Mouse (Mus musculus): ENCODE results near the gene Olfr6. TPM values are rescaled to one million over a fixed set of nuclear protein-coding genes. Genes with fewer than 3 reads are reported as not detected.

Gene Olfr6
- polyA plus RNA-seq, 1 experiment from 2014 or later, result not detected

Other genes starting within 250 kb of the Olfr6 start
- gene Olfr695, start 247.5 kb downstream of the Olfr6 start, polyA plus RNA-seq (2016; fragmentation: Nextera tagmentation; extraction: Ambion mirVana), result not detected in 2 replicates
- not detected in 2 replicates for gene Olfr697, start 221.5 kb downstream of the Olfr6 start, polyA plus RNA-seq (2016; fragmentation: Nextera tagmentation; extraction: Ambion mirVana)
- gene Olfr698, start 208.5 kb downstream of the Olfr6 start, polyA plus RNA-seq (2016; fragmentation: Nextera tagmentation; extraction: Ambion mirVana), result not detected in 2 replicates
- not detected in 2 replicates for gene Olfr699, start 170.7 kb downstream of the Olfr6 start, polyA plus RNA-seq (2016; fragmentation: Nextera tagmentation; extraction: Ambion mirVana)
- not detected in 2 replicates for gene Olfr700, start 155.1 kb downstream of the Olfr6 start, polyA plus RNA-seq (2016; fragmentation: Nextera tagmentation; extraction: Ambion mirVana)
- gene Olfr701, start 149.8 kb downstream of the Olfr6 start, polyA plus RNA-seq (2016; fragmentation: Nextera tagmentation; extraction: Ambion mirVana), result not detected in 2 replicates
- not detected in 2 replicates for gene Olfr702, start 130.0 kb downstream of the Olfr6 start, polyA plus RNA-seq (2016; fragmentation: Nextera tagmentation; extraction: Ambion mirVana)
- not detected in 2 replicates for gene Olfr703, start 120.6 kb downstream of the Olfr6 start, polyA plus RNA-seq (2016; fragmentation: Nextera tagmentation; extraction: Ambion mirVana)
- not detected in 2 replicates for gene Olfr704, start 100.8 kb downstream of the Olfr6 start, polyA plus RNA-seq (2016; fragmentation: Nextera tagmentation; extraction: Ambion mirVana)
- not detected in 2 replicates for gene Olfr705, start 87.0 kb downstream of the Olfr6 start, polyA plus RNA-seq (2016; fragmentation: Nextera tagmentation; extraction: Ambion mirVana)
- not detected in 2 replicates for gene Olfr706, start 75.8 kb downstream of the Olfr6 start, polyA plus RNA-seq (2016; fragmentation: Nextera tagmentation; extraction: Ambion mirVana)
- not detected in 2 replicates for gene Olfr707, start 62.7 kb downstream of the Olfr6 start, polyA plus RNA-seq (2016; fragmentation: Nextera tagmentation; extraction: Ambion mirVana)
- gene Olfr1532-ps1, start 55.9 kb downstream of the Olfr6 start, polyA plus RNA-seq (2016; fragmentation: Nextera tagmentation; extraction: Ambion mirVana), result not detected in 2 replicates
- not detected in 2 replicates for gene Olfr709-ps1, start 31.7 kb downstream of the Olfr6 start, polyA plus RNA-seq (2016; fragmentation: Nextera tagmentation; extraction: Ambion mirVana)
- gene Olfr710, start 15.6 kb downstream of the Olfr6 start, polyA plus RNA-seq (2016; fragmentation: Nextera tagmentation; extraction: Ambion mirVana), result not detected in 2 replicates
- not detected in 2 replicates for gene Olfr711, start 11.5 kb upstream of the Olfr6 start, polyA plus RNA-seq (2016; fragmentation: Nextera tagmentation; extraction: Ambion mirVana)
- not detected in 2 replicates for gene Olfr2, start 42.1 kb upstream of the Olfr6 start, polyA plus RNA-seq (2016; fragmentation: Nextera tagmentation; extraction: Ambion mirVana)
- not detected in 2 replicates for gene Olfr713, start 67.2 kb upstream of the Olfr6 start, polyA plus RNA-seq (2016; fragmentation: Nextera tagmentation; extraction: Ambion mirVana)
- gene Olfr714, start 107.0 kb upstream of the Olfr6 start, polyA plus RNA-seq (2016; fragmentation: Nextera tagmentation; extraction: Ambion mirVana), result not detected in 2 replicates
- not detected in 2 replicates for gene Olfr17, start 129.3 kb upstream of the Olfr6 start, polyA plus RNA-seq (2016; fragmentation: Nextera tagmentation; extraction: Ambion mirVana)
- gene Olfr715b, start 146.4 kb upstream of the Olfr6 start, polyA plus RNA-seq (2016; fragmentation: Nextera tagmentation; extraction: Ambion mirVana), result not detected in 2 replicates
- gene Olfr715, start 167.1 kb upstream of the Olfr6 start, polyA plus RNA-seq (2016; fragmentation: Nextera tagmentation; extraction: Ambion mirVana), result not detected in 2 replicates
- not detected in 2 replicates for gene Olfr716, start 174.4 kb upstream of the Olfr6 start, polyA plus RNA-seq (2016; fragmentation: Nextera tagmentation; extraction: Ambion mirVana)
- gene Nlrp14, start 203.1 kb upstream of the Olfr6 start, polyA plus RNA-seq (2016; fragmentation: Nextera tagmentation; extraction: Ambion mirVana), result not detected in 2 replicates
- gene Rbmxl2, start 245.5 kb upstream of the Olfr6 start, polyA plus RNA-seq (2016; fragmentation: Nextera tagmentation; extraction: Ambion mirVana), result not detected in 2 replicates

Measured in heart, embryonic 12.5 days (tissue).